Mouse (Mus musculus) B cell, adult 67 days (primary cell): ENCODE measurements around the gene Olfr1062. TPM values are rescaled to one million over a fixed set of nuclear protein-coding genes. Genes with fewer than 3 reads are reported as not detected.

Source experiments
- total RNA-seq, 2 experiments: library from RNA; stranded (reverse); gene quantifications; 4 replicates each; pipeline ENCODE4 v1.2.4; 2023

Olfr1062 gene
- total RNA-seq, result not detected

GRCm38 (mm10) chr2:86426649-86427048 is at the start of gene Olfr1062:
TSS of gene Olfr1062 (minus strand) at chr2:86426749.

DNA sequence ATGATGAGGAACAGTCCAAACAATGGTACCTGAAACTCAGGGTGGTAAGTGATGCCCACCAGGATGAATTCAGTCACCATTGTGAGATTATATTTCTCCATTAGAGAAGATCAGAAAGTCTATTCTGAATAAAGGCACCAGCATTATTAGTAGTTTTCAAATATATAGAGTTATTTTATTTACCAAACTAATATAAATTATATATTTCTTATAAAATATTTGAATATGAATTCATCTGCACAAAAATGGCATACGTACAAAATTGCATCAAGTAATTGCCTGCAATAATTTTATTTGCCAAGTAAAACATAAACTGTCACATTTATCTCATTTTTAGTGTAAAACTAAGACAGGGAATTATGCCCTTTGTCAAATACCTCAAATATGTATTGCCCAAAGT is 29.6 kb upstream of the Olfr1062 start, which contains the start of gene Olfr1066:
Olfr1066 (minus strand) TSS at position 101 of the 400 bp plus-strand sequence.

GRCm38 (mm10) chr2:86450491-86450890 is 23.9 kb upstream of the Olfr1062 start, which contains the start of gene Olfr1065:
TSS of gene Olfr1065 (minus strand) at chr2:86450591.

GRCm38 (mm10) chr2:86413950-86414349 is 12.6 kb downstream of the Olfr1062 start, which contains the start of gene Olfr1061:
TSS of gene Olfr1061 (minus strand) at chr2:86414050.

DNA sequence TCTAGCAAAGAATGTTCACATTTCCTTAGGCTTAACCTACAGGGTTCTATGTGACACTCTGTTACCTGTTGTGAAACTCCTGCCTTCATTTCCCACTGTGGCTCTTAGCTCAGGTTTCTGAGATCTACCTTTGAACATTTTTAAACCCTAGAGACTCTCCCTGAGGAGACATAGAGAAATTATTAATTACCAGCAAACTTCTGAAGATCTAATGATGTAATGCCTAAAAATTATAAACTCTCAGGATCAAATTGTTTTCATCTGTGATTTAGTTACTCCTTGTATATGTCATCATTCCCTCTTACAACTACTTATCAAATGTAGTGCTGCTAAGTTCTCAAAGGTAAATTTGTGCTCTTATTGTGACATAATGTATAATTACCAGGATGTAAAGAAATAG is 38.1 kb downstream of the Olfr1062 start, which contains the start of gene Olfr1058:
Olfr1058 (minus strand) TSS at position 101 of the 400 bp plus-strand sequence.

GRCm38 (mm10) chr2:86378293-86378692 is 48.3 kb downstream of the Olfr1062 start, which contains the start of gene Olfr1057:
TSS of gene Olfr1057 (minus strand) at chr2:86378393.

Other genes with a start within 250 kb of the Olfr1062 start
- gene Olfr1044, start 248.9 kb downstream of the Olfr1062 start, total RNA-seq, result not detected
- not detected for gene Olfr52, start 241.1 kb downstream of the Olfr1062 start, total RNA-seq
- not detected for gene Olfr1045, start 223.7 kb downstream of the Olfr1062 start, total RNA-seq
- not detected for gene Olfr1046, start 207.4 kb downstream of the Olfr1062 start, total RNA-seq
- not detected for gene Olfr1047, start 195.3 kb downstream of the Olfr1062 start, total RNA-seq
- gene Olfr1048, start 186.5 kb downstream of the Olfr1062 start, total RNA-seq, result not detected
- not detected for gene Olfr1049, start 168.4 kb downstream of the Olfr1062 start, total RNA-seq
- not detected for gene Olfr1051, start 147.7 kb downstream of the Olfr1062 start, total RNA-seq
- gene Olfr1052, start 134.3 kb downstream of the Olfr1062 start, total RNA-seq, result not detected
- not detected for gene Olfr1053, start 111.5 kb downstream of the Olfr1062 start, total RNA-seq
- not detected for gene Olfr1054, start 91.3 kb downstream of the Olfr1062 start, total RNA-seq
- gene Olfr1055, start 76.5 kb downstream of the Olfr1062 start, total RNA-seq, result not detected
- gene Olfr1056, start 64.3 kb downstream of the Olfr1062 start, total RNA-seq, result not detected
- gene Olfr1057, start 48.4 kb downstream of the Olfr1062 start, total RNA-seq, result not detected
- gene Olfr1058, start 38.2 kb downstream of the Olfr1062 start, total RNA-seq, result not detected
- gene Olfr1061, start 12.7 kb downstream of the Olfr1062 start, total RNA-seq, result not detected
- not detected for gene Olfr1065, start 23.8 kb upstream of the Olfr1062 start, total RNA-seq
- not detected for gene Olfr1066, start 29.5 kb upstream of the Olfr1062 start, total RNA-seq
- gene Olfr228, start 60.6 kb upstream of the Olfr1062 start, total RNA-seq, result not detected
- gene Olfr1076, start 81.7 kb upstream of the Olfr1062 start, total RNA-seq, result not detected
- gene Olfr1079, start 115.7 kb upstream of the Olfr1062 start, total RNA-seq, result not detected
- gene Olfr1080, start 131.5 kb upstream of the Olfr1062 start, total RNA-seq, result not detected
- gene Olfr1082, start 172.2 kb upstream of the Olfr1062 start, total RNA-seq, result not detected
- not detected for gene Olfr1084, start 213.0 kb upstream of the Olfr1062 start, total RNA-seq
- not detected for gene Olfr1085, start 235.3 kb upstream of the Olfr1062 start, total RNA-seq